Mouse (Mus musculus) bone marrow macrophage, adult 2 months (primary cell): ENCODE measurements around the gene Hes6.

Experiments used
- CTCF ChIP-seq: IDR thresholded peaks from 2 replicates; pipeline ENCODE4 v1.5.1; 2012; ENCODE audit warnings: low read depth, mild to moderate bottlenecking, low read length, moderate library complexity
- POLR2A ChIP-seq: IDR thresholded peaks from 2 replicates; pipeline ENCODE4 v1.6.1; 2012; ENCODE audit warnings: mild to moderate bottlenecking, low read depth, low read length, borderline replicate concordance

DNA sequence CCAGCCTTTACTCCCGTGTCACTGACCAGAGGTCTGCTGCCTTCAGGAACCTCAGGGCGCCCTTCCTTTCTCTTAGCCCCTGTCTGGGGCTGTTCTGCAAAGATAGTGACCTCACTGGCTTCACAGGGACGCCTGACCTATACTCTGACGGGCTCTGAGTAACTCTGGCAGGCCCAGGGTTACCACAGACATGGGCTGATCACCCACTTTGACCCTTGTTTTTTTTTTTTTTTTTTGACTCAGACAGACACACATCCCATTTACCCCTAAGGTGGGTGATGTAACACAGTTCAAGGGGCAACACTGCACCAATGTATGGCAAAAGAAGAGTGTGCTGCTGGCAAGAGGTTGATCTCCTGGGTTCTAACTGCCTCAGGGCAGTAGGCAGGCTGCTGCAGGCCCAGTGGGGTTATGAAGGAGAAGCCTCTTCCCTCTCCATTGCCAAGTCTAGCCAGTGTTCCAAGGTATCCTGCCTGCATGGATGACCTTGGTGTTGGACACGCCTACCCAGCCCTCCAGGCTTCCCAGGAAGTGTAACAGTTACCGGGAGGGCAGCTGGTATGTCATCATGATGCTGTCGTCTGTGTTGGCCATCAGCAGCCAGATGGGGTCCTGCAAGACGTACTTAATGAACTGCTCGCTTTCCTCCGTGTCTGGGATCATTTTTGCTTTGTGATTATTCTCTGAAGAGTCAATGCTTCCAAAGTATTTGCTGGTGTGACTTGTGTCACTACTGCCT is 6.2 kb upstream of the Hes6 start:
- TF ChIP-seq CTCF: no peak
- no peak for TF ChIP-seq POLR2A
